Mouse (Mus musculus) hindbrain, embryonic 10.5 days (tissue): ENCODE measurements at regions not wholly inside any gene's neighbourhood (a gene's known extent, or its start where the extent isn't known, plus 50 kb on each side); places are given as distances from the start of the nearest gene placed in this dataset.
"Not testable (repeated sequence)": the region's sequence is repeated elsewhere in the genome, so short reads cannot be mapped to it uniquely, and the experiment has no call there.

Experiments used
- DNase-seq: peaks from one replicate; pipeline ENCODE4 v3.0.0-alpha.2; 2017; ENCODE audit warnings: low spot score
- H3K27ac ChIP-seq: fragments of 300-500 bp; sonication (generic); 2 replicates; pipeline ENCODE4 v1.5.1; 2016; ENCODE audit warnings: mild to moderate bottlenecking, moderate library complexity
- H3K27me3 ChIP-seq: fragments of 300-500 bp; sonication (generic); 2 replicates; pipeline ENCODE4 v1.6.1; 2016; ENCODE audit warnings: mild to moderate bottlenecking; ENCODE audit not compliant: poor library complexity, insufficient read depth, severe bottlenecking
- H3K36me3 ChIP-seq: fragments of 300-500 bp; sonication (generic); 2 replicates; pipeline ENCODE4 v1.6.1; 2016; ENCODE audit warnings: mild to moderate bottlenecking, moderate library complexity
- H3K4me1 ChIP-seq: fragments of 300-500 bp; sonication (generic); replicated peaks from 2 replicates; pipeline ENCODE4 v1.6.1; 2016; ENCODE audit warnings: mild to moderate bottlenecking
- H3K4me3 ChIP-seq: fragments of 300-500 bp; sonication (generic); 2 replicates; pipeline ENCODE4 v1.5.1; 2016; ENCODE audit warnings: mild to moderate bottlenecking, moderate library complexity
- H3K9me3 ChIP-seq: fragments of 300-500 bp; sonication (generic); 2 replicates; pipeline ENCODE4 v1.6.1; 2016; ENCODE audit warnings: mild to moderate bottlenecking, moderate library complexity
- WGBS: fragments of 180-500 bp; shearing (Covaris S2); methylation state at CpG from one replicate; pipeline ENCODE4 v1.1.7; 2016; 5-methylcytosine and 5-hydroxymethylcytosine counted together

DNA sequence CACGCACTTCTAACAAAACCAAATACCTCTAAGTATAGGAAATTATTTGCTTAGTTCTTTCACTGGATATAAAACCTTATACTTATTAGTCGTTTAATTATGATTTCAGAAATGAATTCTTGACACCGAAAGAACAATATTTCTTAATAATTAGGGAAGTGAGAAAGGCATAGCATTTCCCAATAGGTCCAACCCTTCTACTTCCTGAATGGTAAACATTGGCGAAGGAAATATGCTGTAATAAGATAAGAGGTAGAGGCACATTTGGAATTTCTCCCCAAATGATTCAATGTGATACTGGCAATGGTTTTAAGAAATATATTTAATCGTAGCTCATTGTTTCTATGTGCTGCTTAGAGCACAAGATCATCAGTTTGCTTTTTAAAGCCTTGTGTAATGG, 464.5 kb upstream of the Ptger4 start:
- Histone ChIP-seq H3K27me3 (no peaks in the 10 kb centered on the region), H3K36me3 (no peaks in the 10 kb centered on the region), H3K4me3 (no peak overlapping the region), H3K4me1 (no peaks in the 10 kb centered on the region), H3K9me3 (0 out of 2 replicates have a peak, but pooled peaks cover 6% of the 10 kb centered on the region), H3K27ac (no peak overlapping the region)
- 91% methylated on average over 5 of the region's 5 CpGs for WGBS
- DNase-seq: no peak

- no peak overlapping the region for H3K4me3 ChIP-seq
- DNase-seq: no peak
- no peaks in the 10 kb centered on the region for H3K36me3 ChIP-seq
- no peaks in the 10 kb centered on the region for H3K4me1 ChIP-seq
- no peaks in the 10 kb centered on the region for H3K27me3 ChIP-seq
- no peaks in the 10 kb centered on the region for H3K9me3 ChIP-seq
- WGBS: 54% methylated on average over 1 of the region's 1 CpGs
- H3K27ac ChIP-seq: no peak overlapping the region
These were observed 496.7 kb upstream of the Ptger4 start for GRCm38 (mm10) chr15:5740658-5741057.

DNA sequence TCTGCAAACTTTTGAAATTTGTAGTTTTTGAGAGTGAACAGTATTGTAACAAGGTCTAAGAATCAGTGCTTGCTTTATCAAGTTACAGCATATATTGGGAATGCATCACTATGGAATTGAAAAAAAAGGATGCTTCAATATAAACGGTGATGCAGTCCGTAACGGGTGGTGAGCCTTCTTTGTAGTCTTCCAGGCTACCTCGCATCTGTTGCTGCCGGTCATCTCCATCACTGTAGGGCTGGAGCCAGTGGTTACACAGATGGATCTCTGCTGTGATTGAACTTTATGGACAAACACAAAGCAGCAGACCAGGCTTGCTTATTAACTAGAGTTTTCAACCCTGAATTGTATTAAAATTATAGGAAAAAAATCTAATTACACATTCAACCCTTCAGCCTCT, 499.9 kb upstream of the Ptger4 start:
- H3K27me3 ChIP-seq: no peaks in the 10 kb centered on the region
- no peaks in the 10 kb centered on the region for H3K36me3 ChIP-seq
- no peak overlapping the region for H3K4me3 ChIP-seq
- no peak for DNase-seq
- no peaks in the 10 kb centered on the region for H3K4me1 ChIP-seq
- H3K27ac ChIP-seq: no peak overlapping the region
- 93% methylated on average over 5 of the region's 5 CpGs for whole genome bisulfite sequencing
- H3K9me3 ChIP-seq: no peaks in the 10 kb centered on the region

DNA sequence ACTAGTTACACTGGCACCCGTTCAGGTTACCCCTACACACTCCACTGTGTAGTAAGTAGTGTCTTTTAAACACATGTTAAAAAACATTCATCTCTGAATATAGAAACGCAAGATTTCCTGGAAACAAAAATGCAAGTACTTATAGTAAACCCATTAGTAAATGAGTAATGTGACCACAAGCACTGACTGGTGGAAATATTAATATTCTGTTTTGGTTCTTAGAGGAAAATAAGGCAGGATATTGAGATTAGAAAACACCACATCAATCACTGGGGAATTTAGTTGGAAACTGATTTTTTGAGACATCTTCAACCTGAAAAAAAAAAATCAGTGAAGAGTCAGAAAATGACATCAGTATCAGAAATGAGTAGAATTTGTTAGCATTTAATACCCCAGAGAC, 514.7 kb upstream of the Ptger4 start:
- no peak overlapping the region for H3K27ac ChIP-seq
- WGBS: 86% methylated on average over 2 of the region's 2 CpGs

DNA sequence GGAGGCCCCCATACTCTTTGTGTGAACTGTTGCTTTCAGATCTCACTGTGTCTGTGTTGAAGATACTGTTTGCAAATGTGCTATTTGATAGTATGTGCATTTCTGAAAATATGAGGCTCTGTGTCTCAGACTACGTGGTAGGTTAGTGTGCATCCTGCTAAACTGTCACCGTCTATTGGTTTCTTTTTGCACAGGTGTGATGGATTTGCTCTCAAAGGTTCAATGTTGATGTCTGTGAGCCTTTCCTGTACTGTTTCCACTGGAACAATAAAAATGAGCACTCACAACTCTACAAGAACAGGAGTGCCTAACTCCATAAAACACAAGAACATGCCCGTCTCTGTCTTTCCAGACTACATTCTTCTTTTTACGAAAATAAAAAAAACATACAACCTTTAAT, 518.2 kb upstream of the Ptger4 start:
- no peaks in the 10 kb centered on the region for H3K27me3 ChIP-seq
- no peak overlapping the region for H3K4me3 ChIP-seq
- 90% methylated on average over 4 of the region's 4 CpGs for WGBS
- H3K9me3 ChIP-seq: no peaks in the 10 kb centered on the region
- no peak overlapping the region for H3K27ac ChIP-seq
- no peaks in the 10 kb centered on the region for H3K4me1 ChIP-seq
- DNase-seq: no peak
- H3K36me3 ChIP-seq: no peaks in the 10 kb centered on the region

More for the DNA sequence above, 514.7 kb upstream of the Ptger4 start:
- H3K4me3 ChIP-seq: no peak overlapping the region
- no peaks in the 10 kb centered on the region for H3K27me3 ChIP-seq
- no peaks in the 10 kb centered on the region for H3K4me1 ChIP-seq
- DNase-seq: no peak
- no peaks in the 10 kb centered on the region for H3K36me3 ChIP-seq
- H3K9me3 ChIP-seq: no peaks in the 10 kb centered on the region

DNA sequence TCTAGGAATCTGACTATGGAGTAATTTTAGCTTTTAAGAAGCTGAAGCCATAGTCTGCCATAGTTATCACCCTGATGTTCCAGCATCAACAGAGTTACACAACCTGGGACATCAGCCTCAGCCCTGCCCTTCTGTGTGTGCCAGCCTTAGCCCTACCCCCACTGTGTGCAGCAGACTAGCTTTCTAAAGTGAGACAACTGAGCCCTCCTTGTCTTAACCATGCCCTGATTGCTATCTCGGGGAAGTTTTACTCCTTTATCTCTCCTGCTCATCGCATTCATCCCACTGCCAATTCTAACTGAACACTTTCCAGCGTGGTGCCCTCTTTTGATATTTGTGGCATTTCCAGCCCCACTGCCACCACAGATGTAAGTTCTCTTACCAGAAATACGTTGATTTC, 522.5 kb upstream of the Dab2 start:
- 87% methylated on average over 4 of the region's 4 CpGs for WGBS
- H3K4me1 ChIP-seq: no peaks in the 10 kb centered on the region
- no peak for DNase-seq

GRCm38 (mm10) chr15:5799917-5800316, 499.7 kb upstream of the Dab2 start:
- 93% methylated on average over 3 of the region's 3 CpGs for WGBS
- Histone ChIP-seq H3K4me1 (no peaks in the 10 kb centered on the region), H3K36me3 (no peaks in the 10 kb centered on the region), H3K9me3 (no peaks in the 10 kb centered on the region), H3K4me3 (no peak overlapping the region), H3K27me3 (no peaks in the 10 kb centered on the region), H3K27ac (no peak overlapping the region)
- DNase-seq: no peak

More for the DNA sequence above, 522.5 kb upstream of the Dab2 start:
- H3K9me3 ChIP-seq: no peaks in the 10 kb centered on the region
- H3K36me3 ChIP-seq: no peaks in the 10 kb centered on the region
- no peaks in the 10 kb centered on the region for H3K27me3 ChIP-seq
- H3K4me3 ChIP-seq: no peak overlapping the region
- H3K27ac ChIP-seq: no peak overlapping the region

DNA sequence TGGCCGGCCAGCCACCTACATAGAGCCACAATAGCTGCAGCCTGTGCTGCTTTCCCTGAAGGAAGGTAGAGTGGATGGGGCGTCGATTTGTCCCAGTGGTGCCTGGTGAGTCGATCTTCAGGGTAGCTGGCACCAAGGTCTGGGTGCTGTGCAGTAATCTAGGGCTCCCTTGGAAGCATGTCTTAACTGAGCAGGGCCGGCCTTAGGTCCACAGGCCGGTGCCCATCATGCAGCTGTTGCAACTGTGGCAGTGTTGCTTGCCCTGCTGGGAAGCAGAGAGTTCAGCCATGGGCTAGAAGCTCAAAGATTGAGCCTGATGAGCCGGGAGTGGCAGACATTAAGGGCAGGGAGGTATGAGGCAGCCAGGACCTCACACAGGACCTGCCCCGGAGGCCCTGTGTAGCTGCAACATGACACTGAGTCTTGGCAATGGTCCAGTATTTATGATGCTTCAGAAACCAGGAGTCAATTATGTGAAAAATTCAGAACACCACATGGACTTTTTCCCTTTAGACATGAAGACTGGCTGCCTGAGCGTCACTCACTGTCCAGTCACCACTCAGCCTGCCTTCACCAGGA, 488.3 kb upstream of the Dab2 start:
- no peak overlapping the region for H3K27ac ChIP-seq
- H3K36me3 ChIP-seq: no peaks in the 10 kb centered on the region
- no peak for DNase-seq
- no peaks in the 10 kb centered on the region for H3K9me3 ChIP-seq
- 82% methylated on average over 9 of the region's 9 CpGs for WGBS
- H3K4me1 ChIP-seq: no peaks in the 10 kb centered on the region
- H3K4me3 ChIP-seq: no peak overlapping the region
- no peaks in the 10 kb centered on the region for H3K27me3 ChIP-seq

DNA sequence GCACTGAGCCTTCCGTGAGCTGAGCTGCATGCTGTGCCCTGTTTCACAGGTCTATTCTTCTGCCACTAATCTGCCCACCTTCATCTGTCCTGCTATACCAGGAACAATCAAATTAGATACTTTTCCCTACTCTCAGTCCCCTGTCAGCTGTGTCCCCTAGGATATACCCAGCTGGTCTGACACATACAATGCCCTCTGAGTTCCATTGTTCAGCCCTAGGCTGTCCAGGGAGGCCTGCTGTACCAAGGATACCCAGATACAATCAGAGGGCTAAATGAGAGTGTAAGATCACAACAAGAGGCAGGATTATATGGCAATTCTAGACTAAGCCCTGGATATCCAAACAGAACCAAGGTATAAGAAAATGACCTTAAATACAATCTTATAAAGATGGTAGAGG, 487.6 kb upstream of the Dab2 start:
- Histone ChIP-seq H3K4me3 (no peak overlapping the region), H3K9me3 (no peaks in the 10 kb centered on the region), H3K4me1 (no peaks in the 10 kb centered on the region), H3K36me3 (no peaks in the 10 kb centered on the region), H3K27me3 (no peaks in the 10 kb centered on the region), H3K27ac (no peak overlapping the region)
- DNase-seq: no peak
- WGBS: 83% methylated on average over 1 of the region's 1 CpGs

GRCm38 (mm10) chr15:5817901-5818576, 481.5 kb upstream of the Dab2 start:
- Histone ChIP-seq H3K27ac (no peak overlapping the region), H3K4me1 (no peaks in the 10 kb centered on the region), H3K36me3 (no peaks in the 10 kb centered on the region), H3K4me3 (no peak overlapping the region), H3K9me3 (no peaks in the 10 kb centered on the region), H3K27me3 (no peaks in the 10 kb centered on the region)
- DNase-seq: no peak
- 69% methylated on average over 7 of the region's 7 CpGs for WGBS

- no peaks in the 10 kb centered on the region for H3K27me3 ChIP-seq
- WGBS: 90% methylated on average over 4 of the region's 4 CpGs
- H3K9me3 ChIP-seq: no peaks in the 10 kb centered on the region
- H3K36me3 ChIP-seq: no peaks in the 10 kb centered on the region
- H3K27ac ChIP-seq: no peak overlapping the region
- no peak overlapping the region for H3K4me3 ChIP-seq
- no peak for DNase-seq
- no peaks in the 10 kb centered on the region for H3K4me1 ChIP-seq
These were observed 459.6 kb upstream of the Dab2 start for GRCm38 (mm10) chr15:5839963-5840362.

DNA sequence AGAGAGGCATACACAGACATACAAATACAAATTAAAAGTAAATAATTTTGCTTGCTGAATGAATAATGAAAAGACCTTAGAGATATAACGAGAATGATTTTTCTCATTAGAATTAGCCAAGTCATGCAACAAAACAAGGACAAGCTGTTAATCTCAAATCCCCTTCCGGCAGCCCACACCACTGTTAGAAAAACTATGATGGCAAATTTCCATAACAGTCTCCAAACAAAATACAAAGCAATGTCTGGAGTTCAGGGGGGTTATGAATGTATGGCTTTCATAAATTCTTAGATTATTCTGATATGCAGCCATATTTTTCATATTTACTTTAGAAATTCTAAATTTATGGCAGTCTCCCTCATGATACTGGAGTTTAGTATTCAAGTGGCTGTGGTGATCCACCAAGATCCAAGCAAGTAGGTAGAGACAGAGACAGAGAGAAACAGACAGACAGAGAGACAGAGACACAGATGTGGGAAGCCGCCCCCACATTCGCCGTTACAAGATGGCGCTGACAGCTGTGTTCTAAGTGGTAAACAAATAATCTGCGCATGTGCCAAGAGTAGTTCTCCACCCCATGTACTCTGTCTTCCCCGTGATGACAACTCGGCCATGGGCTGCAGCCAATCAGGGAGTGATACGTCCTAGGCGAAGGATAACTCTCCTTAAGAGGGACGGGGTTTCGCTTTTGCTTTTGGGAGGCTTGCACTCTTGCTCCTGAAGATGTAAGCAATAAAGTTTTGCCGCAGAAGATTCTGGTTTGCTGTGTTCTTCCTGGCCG, 458.0 kb upstream of the Dab2 start:
- H3K9me3 ChIP-seq, H3K27me3 ChIP-seq, H3K36me3 ChIP-seq, H3K4me1 ChIP-seq, DNase-seq, H3K27ac ChIP-seq, H3K4me3 ChIP-seq: not testable (repeated sequence)
- WGBS: 94% methylated on average over 15 of the region's 15 CpGs

DNA sequence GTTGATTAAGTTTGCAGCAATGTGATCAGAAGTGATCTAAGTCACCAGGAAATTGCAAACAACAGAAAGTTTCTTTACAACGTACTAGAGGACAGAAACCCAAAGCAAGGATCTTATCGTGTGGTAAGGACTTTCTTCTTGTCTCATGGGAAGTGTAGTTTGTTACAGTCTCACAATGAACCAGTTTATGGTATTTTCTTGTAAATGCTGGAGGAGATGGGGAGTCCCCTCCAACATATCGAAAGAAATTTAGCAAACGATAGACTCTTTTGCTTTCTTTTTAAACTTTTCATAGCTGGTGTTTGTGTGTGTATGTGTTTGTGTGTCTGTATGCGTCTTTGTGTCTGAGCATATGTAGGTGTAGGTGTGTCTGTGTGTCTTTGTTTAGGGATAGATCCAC, 453.0 kb upstream of the Dab2 start:
- WGBS: 91% methylated on average over 5 of the region's 5 CpGs

More for the DNA sequence above, 453.0 kb upstream of the Dab2 start:
- Histone ChIP-seq H3K4me1 (no peaks in the 10 kb centered on the region), H3K36me3 (no peaks in the 10 kb centered on the region), H3K27ac (no peak overlapping the region), H3K27me3 (no peaks in the 10 kb centered on the region), H3K9me3 (no peaks in the 10 kb centered on the region), H3K4me3 (no peak overlapping the region)
- DNase-seq: no peak
